Mouse (Mus musculus) hematopoietic stem cell, adult 5-6 weeks (primary cell): ENCODE results near the gene Cdk6. TPM values are rescaled to one million over a fixed set of nuclear protein-coding genes. Genes with fewer than 3 reads are reported as not detected.

Experiments used
- ATAC-seq, 2 experiments: fragments of 125-278 bp in 1 of 2; replicated peaks in 1 of 2; 2 replicates each; pipeline ENCODE4 v1.8.0; 2016 to 2017; ENCODE audit warnings: inconsistent platforms in 2 of 2, mild to moderate bottlenecking in 2 of 2, moderate number of reproducible peaks in 2 of 2, low read depth in 1 of 2, moderate TSS enrichment in 1 of 2; ENCODE audit not compliant: low FRiP score in 2 of 2, poor library complexity in 2 of 2, severe bottlenecking in 2 of 2, insufficient read depth in 1 of 2, low TSS enrichment in 1 of 2
- total RNA-seq: library from RNA; stranded (forward); fragments of 172-1452, 232-1000 nt; gene quantifications from 2 replicates; pipeline ENCODE4 v1.2.3, GENCODE M21; 2017

Cdk6 gene
- total RNA-seq, 1 experiment from 2014 or later, result 171 TPM

DNA sequence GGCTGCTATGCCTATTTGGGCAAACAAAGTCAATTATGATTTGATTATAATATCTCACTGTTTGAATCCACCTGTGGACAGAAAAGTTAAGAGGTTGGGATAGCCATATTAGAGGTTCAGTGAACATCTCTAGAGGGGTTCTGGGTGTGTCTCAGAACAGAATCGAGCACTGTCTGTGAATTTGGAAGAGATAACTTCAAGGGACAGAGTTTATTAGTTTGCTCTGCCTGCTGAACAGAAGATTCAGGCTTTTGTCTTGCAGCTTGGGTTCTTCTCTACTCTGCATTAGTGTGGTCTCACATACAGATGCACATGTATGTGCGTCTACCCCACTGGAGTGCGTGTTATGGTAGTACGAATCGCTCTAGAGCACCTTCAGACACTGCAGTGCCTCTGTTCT, 20.0 kb downstream of the Cdk6 start:
- ATAC-seq, result no peak

DNA sequence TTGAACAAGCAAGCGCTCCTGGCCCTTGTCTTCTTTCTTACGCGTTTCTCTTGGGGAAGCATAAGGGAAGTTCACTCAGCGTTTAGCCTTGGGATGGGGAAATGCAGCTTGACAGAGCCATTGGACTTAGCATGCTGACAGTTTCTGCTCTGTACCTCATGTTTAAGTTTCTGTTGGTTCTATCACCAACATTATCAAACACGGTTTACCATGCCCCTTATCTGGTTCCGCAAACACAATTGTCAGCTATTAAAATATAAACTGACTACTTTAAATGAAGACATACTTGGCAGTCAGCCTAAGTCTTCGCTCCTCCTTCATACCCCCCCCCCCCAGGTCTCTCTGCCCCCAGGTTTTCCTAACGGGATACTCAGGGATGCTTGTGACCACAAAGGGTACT, 20.8 kb downstream of the Cdk6 start:
- ATAC-seq, result peak in 1 of 2 experiments; percentile 4; a peak in 1 of 4 replicates

- peak; percentile 28 to 34 for ATAC-seq
Observed at GRCm38 (mm10) chr5:3363036-3363983, 22.0 kb downstream of the Cdk6 start.

DNA sequence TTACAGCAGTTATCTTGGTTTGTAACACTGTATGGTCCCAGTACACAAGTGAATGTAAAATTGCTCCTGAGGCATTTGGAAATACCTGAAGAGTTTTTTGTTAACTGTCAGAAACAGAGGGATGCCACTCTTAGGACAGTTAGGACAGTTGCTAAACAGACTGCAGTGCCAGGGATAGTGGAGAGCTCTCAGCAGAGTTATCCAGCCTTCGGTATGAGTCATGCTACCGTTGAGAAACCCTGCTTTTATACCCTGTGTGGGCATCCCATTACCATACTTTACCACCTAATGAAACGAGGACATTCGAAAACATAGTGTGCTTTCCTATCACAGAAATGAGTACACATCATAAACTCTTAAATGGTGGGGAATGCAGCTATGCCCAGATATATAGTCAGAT, 25.8 kb downstream of the Cdk6 start:
- no peak for ATAC-seq

- ATAC-seq, result no peak
Observed at GRCm38 (mm10) chr5:3369317-3369716, 28.0 kb downstream of the Cdk6 start.

GRCm38 (mm10) chr5:3371212-3371611, 29.9 kb downstream of the Cdk6 start:
- no peak for ATAC-seq

- ATAC-seq, result no peak
Observed at GRCm38 (mm10) chr5:3373170-3373569, 31.9 kb downstream of the Cdk6 start.

- no peak for ATAC-seq
Observed at GRCm38 (mm10) chr5:3374763-3375162, 33.5 kb downstream of the Cdk6 start.

DNA sequence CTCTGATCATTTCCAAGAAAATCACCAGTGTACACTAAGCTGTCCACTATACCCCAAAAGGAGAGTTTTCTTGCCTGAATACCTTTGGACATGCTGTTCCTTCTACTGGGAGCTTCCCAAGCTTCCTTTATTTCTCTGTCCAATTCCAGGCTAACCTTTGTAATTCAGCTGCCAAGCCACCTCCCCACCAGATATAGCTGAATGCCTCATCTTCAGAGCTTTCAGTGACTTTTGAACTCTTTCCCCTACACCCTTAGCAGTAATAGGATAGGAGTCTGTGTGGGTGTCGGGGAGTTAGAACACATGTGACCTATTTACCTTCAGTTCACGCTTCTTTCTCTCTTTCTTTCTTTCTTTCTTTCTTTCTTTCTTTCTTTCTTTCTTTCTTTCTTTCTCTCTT, 34.9 kb downstream of the Cdk6 start:
- no peak for ATAC-seq

GRCm38 (mm10) chr5:3379252-3379651, 38.0 kb downstream of the Cdk6 start:
- no peak for ATAC-seq

- ATAC-seq, result no peak
Observed at GRCm38 (mm10) chr5:3380692-3381233, 39.5 kb downstream of the Cdk6 start.

GRCm38 (mm10) chr5:3381795-3382194, 40.5 kb downstream of the Cdk6 start:
- no peak for ATAC-seq

GRCm38 (mm10) chr5:3382343-3383040, 41.2 kb downstream of the Cdk6 start:
- ATAC-seq, result no peak; a peak in 1 of 4 replicates

DNA sequence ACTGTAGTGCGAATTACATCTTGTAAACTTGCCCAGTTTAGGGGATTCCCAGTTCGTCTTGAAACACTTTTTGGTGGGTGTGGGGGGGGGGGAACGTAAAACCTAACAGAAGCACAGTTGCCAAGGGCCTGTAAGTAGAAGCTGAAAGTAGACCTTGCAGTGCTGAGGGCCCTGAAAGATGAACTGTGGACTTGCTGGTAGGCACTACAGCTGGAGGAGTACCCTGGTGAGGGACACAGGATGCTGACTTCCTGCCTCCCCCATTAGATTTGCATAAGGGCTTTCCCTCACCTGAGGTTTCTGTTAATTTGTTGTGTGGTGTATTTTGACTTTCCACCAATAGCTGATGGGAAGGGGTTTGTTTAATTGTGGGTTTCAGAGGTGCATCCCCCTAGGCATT, 42.3 kb downstream of the Cdk6 start:
- peak in 1 of 2 experiments; percentile 38; a peak in 1 of 4 replicates for ATAC-seq

DNA sequence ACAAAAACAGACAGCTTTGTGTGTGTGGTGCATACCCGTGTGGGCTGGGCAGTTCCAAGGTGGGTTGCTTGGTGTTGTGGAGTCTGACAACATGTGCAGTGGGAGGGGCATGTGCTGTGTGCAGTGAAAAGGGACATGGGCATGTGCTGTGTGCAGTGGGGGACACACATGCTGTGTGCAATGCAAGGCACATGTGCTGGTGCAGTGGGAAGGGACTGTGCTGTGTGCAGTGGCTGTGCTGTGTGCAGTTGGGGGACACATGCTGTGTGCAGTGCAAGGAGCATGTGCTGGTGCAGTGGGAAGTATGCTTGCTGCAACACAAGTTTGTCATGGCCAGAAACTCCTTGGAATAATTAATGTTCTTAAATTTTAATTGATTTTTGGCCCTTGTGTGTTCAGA, 43.8 kb downstream of the Cdk6 start:
- no peak for ATAC-seq

- no peak for ATAC-seq
Observed at GRCm38 (mm10) chr5:3386021-3386730, 44.9 kb downstream of the Cdk6 start.

DNA sequence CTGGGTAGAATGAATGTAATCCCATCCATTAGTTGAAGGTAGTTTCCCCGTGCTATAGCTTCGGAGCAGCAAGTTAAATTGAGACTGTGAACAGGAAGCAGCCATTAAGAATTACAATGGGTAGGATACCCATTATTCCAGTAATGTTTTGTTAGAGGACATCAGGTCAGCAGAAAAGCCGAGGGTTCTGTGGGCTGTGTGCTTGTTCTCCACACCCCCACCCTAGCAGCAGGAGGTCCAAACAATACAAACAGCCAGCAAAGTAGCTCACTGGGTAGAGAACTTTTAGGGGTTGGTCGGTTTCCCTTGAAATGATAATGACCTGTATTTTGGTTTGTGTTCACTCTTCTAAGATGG, 45.4 kb downstream of the Cdk6 start:
- ATAC-seq, result no peak

GRCm38 (mm10) chr5:3387138-3387537, 45.9 kb downstream of the Cdk6 start:
- ATAC-seq, result 0 out of 4 replicates have a peak, but pooled peaks have one; percentile 10 to 40
